Mouse (Mus musculus): ENCODE data around the gene Kri1. TPM values are rescaled to one million over a fixed set of nuclear protein-coding genes. Genes with fewer than 3 reads are reported as not detected.

Gene Kri1
- polyA plus RNA-seq, 2 experiments = 13.7 to 43.2 TPM

DNA sequence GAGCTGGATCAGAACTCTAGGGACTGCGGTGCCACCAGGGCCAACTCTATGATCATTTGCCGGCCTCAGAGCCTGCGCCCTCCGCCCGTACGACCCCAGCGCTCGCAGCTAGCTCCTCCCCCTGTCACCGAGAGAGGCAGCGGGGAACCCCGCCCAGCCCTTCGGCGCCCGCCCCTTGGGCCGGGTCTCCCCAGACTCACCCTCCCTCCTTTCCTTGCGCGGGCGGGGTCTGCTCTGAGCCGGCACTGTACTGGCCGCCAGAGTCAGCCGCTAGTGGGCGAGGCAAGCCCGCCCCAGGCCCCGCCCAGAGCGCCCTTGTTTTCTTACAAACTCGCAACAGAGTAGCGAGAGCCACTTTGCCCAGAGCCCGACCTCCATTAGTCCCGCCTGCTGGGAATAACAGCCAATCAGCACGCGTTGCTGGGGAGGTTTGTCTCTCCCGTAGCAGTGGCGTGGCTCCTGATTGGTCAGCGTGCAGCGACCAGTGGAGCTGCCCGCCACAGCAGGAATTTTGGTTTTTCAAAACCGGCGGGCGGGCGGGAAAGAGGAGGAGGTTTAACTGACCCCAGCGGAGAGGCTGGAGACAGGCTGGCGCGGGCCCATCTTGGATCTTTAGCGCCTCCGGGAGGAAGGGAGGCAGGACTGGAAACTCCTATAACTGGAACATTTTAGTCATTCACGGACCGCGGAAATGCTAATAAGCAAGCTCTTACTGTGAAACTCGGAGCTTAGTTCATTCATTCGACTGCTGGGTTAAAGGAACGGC is 3.4 kb upstream of the Kri1 start, which contains the start of gene Cdkn2d:
Gene Cdkn2d, minus strand, starts transcription at position 386 of the 766 bp plus-strand sequence.
- peak within 1 kb of the TSS; percentile 77 for H3K4me3 ChIP-seq (replicated peaks; ENCODE audit: low read length)
- H3K36me3 ChIP-seq (ENCODE audit: control insufficient read depth, insufficient read depth, low read length) = no peaks in the 10 kb centered on the region
- peak within 1 kb of the TSS; percentile 71 for H3K9ac ChIP-seq (ENCODE audit: low read depth, low read length, severe bottlenecking)
- H3K4me1 ChIP-seq (ENCODE audit: control insufficient read depth, insufficient read depth, low read length) = peaks cover 35% of the 10 kb centered on the region
- WGBS = under 1% methylated on average over 48 of the region's 51 CpGs
- H3K9me3 ChIP-seq (ENCODE audit: control insufficient read depth, low read length) = no peaks in the 10 kb centered on the region
- peak within 1 kb of the TSS; percentile 77 for H3K27ac ChIP-seq (replicated peaks; ENCODE audit: low read depth, low read length)
- peak within 1 kb of the TSS; percentile 70 for H3K4me2 ChIP-seq (replicated peaks; ENCODE audit: low read depth, low read length, severe bottlenecking)
- peak; percentile 100 for DNase-seq (ENCODE audit: low spot score)
- ATAC-seq (ENCODE audit: low FRiP score, low read depth) = peak; percentile 95
- peak; percentile 30; the same call in 1 of the 2 replicates for TF ChIP-seq POLR2A (IDR thresholded peaks at IDR 0.05; ENCODE audit: borderline replicate concordance, extremely low read depth, insufficient read depth, insufficient read length)
- H3K27me3 ChIP-seq (ENCODE audit: control insufficient read depth, insufficient read depth, low read length) = no peaks in the 10 kb centered on the region

DNA sequence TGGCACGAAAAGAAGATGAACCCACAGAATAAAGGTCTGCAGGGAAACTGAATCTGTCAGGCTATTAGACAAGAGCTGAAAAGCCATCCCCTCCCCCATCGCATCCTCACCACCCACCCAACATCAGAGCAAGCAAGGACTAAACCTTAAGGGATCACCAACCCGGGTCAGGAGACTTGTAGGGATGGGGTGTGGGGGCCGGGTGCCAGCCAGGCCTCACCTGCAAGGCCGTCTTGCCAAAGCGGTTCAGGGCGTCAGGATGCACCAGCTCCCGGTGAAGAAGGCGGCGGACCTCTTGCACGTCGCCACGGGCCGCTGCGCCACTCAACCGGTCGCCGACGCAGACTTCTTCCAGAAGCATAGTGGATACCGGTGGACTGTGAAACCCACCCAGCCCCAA is 2.8 kb upstream of the Kri1 start:
- H3K9me3 ChIP-seq (ENCODE audit: control insufficient read depth, low read length) = no peaks in the 10 kb centered on the region
- H3K36me3 ChIP-seq (ENCODE audit: control insufficient read depth, insufficient read depth, low read length) = 0 out of 2 replicates have a peak, but pooled peaks cover 2% of the 10 kb centered on the region
- peak overlapping the region; percentile 71 for H3K9ac ChIP-seq (ENCODE audit: low read depth, low read length, severe bottlenecking)
- H3K4me3 ChIP-seq (replicated peaks; ENCODE audit: low read length) = peak overlapping the region; percentile 77
- no peaks in the 10 kb centered on the region for H3K27me3 ChIP-seq (ENCODE audit: control insufficient read depth, insufficient read depth, low read length)
- peaks cover 33% of the 10 kb centered on the region for H3K4me1 ChIP-seq (ENCODE audit: control insufficient read depth, insufficient read depth, low read length)
- ATAC-seq (ENCODE audit: low FRiP score, low read depth) = no peak
- H3K27ac ChIP-seq (replicated peaks; ENCODE audit: low read depth, low read length) = peak overlapping the region; percentile 61
- DNase-seq (ENCODE audit: low spot score) = peak; percentile 31
- TF ChIP-seq POLR2A (IDR thresholded peaks at IDR 0.05; ENCODE audit: borderline replicate concordance, extremely low read depth, insufficient read depth, insufficient read length) = no peak
- peak overlapping the region; percentile 70 for H3K4me2 ChIP-seq (replicated peaks; ENCODE audit: low read depth, low read length, severe bottlenecking)
- WGBS = under 1% methylated on average over 17 of the region's 20 CpGs

DNA sequence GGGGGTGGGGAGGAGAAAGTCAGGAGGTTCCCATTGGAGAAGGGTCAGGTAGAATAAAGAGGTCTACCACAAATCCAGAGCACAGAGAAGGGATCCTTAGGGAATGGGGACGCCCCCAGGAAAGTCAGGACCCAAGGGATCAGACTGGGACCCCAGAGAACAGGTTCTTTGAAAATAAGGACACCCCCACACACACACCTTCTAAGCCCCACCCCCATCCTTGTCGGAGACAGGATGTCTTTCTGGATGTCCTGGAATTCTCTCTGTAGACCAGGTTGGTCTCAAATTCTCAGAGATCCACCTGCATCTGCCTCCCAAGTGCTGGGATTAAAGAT is 1.5 kb upstream of the Kri1 start:
- Histone ChIP-seq H3K27me3 (ENCODE audit: control insufficient read depth, insufficient read depth, low read length) (no peaks in the 10 kb centered on the region), H3K27ac (replicated peaks; ENCODE audit: low read depth, low read length) (no peak overlapping the region), H3K4me2 (replicated peaks; ENCODE audit: low read depth, low read length, severe bottlenecking) (peak overlapping the region; percentile 70; the same call in 1 of the 2 replicates), H3K4me1 (ENCODE audit: control insufficient read depth, insufficient read depth, low read length) (peaks cover 29% of the 10 kb centered on the region), H3K9me3 (ENCODE audit: control insufficient read depth, low read length) (no peaks in the 10 kb centered on the region), H3K4me3 (replicated peaks; ENCODE audit: low read length) (peak overlapping the region; percentile 77; the same call in 1 of the 2 replicates), H3K9ac (ENCODE audit: low read depth, low read length, severe bottlenecking) (no peak overlapping the region), H3K36me3 (ENCODE audit: control insufficient read depth, insufficient read depth, low read length) (peaks cover 14% of the 10 kb centered on the region; the same call in 1 of the 2 replicates)
- ATAC-seq (ENCODE audit: low FRiP score, low read depth) (no peak), DNase-seq (ENCODE audit: low spot score) (no peak)
- 74% methylated on average over 2 of the region's 2 CpGs for WGBS
- TF ChIP-seq POLR2A (IDR thresholded peaks at IDR 0.05; ENCODE audit: borderline replicate concordance, extremely low read depth, insufficient read depth, insufficient read length) = no peak

DNA sequence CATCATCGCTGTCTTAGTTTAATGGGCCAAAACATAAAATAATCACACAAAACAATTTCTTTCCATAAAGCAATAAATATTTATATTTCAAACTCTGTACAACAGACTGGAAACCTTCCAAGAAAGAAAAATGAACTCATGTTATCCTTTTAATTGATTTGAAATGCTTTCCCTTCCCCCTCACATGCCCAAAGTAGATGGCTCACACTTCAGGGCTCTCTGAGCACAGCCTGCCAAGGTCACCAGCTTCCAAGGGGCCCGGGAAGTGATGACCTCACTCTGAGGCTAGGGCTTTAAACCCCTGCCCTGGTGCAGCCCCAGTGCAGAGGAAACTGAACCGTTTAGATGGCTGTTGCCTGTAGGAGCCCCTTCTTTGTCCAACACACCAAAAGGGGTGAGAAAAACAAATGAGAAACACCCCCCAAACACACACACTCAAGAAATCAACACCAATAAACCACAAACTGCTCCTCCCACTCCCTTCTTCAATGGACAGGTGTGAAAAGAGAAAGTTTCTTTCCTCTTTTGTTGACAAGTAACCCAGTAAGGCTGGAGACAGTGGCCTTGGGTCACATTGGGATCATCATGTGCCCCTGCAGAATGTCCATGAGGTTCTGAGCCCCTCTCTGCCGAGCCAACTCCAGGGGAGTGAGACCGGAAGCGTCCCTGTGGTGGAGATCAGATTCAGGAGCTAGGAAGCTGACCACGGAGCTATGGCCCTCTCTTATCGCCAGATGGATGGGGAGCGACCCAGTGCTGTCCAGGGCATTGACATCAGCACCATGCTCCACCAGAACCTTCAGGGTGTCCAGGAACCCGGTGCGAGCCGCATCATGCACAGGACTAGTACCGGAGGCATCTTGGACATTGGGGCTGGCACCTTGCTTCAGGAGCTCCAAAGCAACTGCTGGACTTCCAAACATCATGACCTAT is 901 bp upstream of the Kri1 start:
- peak overlapping the region; percentile 85 for H3K4me2 ChIP-seq (replicated peaks; ENCODE audit: low read depth, low read length, severe bottlenecking)
- WGBS = 75% methylated on average over 13 of the region's 13 CpGs
- no peak for ATAC-seq (ENCODE audit: low FRiP score, low read depth)
- peak overlapping the region; percentile 83 for H3K4me3 ChIP-seq (replicated peaks; ENCODE audit: low read length)
- peaks cover 29% of the 10 kb centered on the region for H3K4me1 ChIP-seq (ENCODE audit: control insufficient read depth, insufficient read depth, low read length)
- no peaks in the 10 kb centered on the region for H3K27me3 ChIP-seq (ENCODE audit: control insufficient read depth, insufficient read depth, low read length)
- peaks cover 19% of the 10 kb centered on the region for H3K36me3 ChIP-seq (ENCODE audit: control insufficient read depth, insufficient read depth, low read length)
- peak overlapping the region; percentile 78 for H3K27ac ChIP-seq (replicated peaks; ENCODE audit: low read depth, low read length)
- peak; percentile 8 for DNase-seq (ENCODE audit: low spot score)
- H3K9me3 ChIP-seq (ENCODE audit: control insufficient read depth, low read length) = no peaks in the 10 kb centered on the region
- TF ChIP-seq POLR2A (IDR thresholded peaks at IDR 0.05; ENCODE audit: borderline replicate concordance, extremely low read depth, insufficient read depth, insufficient read length) = no peak
- no peak overlapping the region; the same call in 1 of the 2 replicates for H3K9ac ChIP-seq (ENCODE audit: low read depth, low read length, severe bottlenecking)

DNA sequence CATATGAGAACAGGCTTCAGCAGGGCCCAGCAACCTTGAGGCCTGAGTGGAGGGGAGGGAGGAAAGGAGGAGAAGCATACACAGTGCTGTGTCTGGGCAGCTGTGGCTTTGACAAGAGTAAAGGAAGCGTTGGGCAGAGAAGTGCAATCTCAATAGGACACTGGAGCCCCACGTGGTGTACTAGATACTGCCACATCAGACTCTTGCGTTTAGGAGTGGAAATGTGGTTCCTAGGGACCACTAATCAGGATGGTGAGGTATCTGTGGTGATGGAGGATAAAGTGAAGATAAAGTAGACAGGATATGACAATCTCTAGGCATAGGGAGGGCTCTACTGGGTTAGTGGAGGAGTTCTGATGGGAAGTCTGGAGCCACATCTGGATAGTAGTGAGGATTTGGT is 1.0 kb downstream of the Kri1 start:
- TF ChIP-seq POLR2A (IDR thresholded peaks at IDR 0.05; ENCODE audit: borderline replicate concordance, extremely low read depth, insufficient read depth, insufficient read length) = no peak
- no peak for DNase-seq (ENCODE audit: low spot score)
- no peaks in the 10 kb centered on the region for H3K9me3 ChIP-seq (ENCODE audit: control insufficient read depth, low read length)
- H3K4me3 ChIP-seq (replicated peaks; ENCODE audit: low read length) = peak overlapping the region; percentile 83
- ATAC-seq (ENCODE audit: low FRiP score, low read depth) = no peak
- H3K27ac ChIP-seq (replicated peaks; ENCODE audit: low read depth, low read length) = no peak overlapping the region
- 60% methylated on average over 3 of the region's 3 CpGs for whole genome bisulfite sequencing
- no peaks in the 10 kb centered on the region for H3K27me3 ChIP-seq (ENCODE audit: control insufficient read depth, insufficient read depth, low read length)
- H3K36me3 ChIP-seq (ENCODE audit: control insufficient read depth, insufficient read depth, low read length) = peaks cover 31% of the 10 kb centered on the region
- peak overlapping the region; percentile 67 for H3K9ac ChIP-seq (ENCODE audit: low read depth, low read length, severe bottlenecking)
- H3K4me2 ChIP-seq (replicated peaks; ENCODE audit: low read depth, low read length, severe bottlenecking) = peak overlapping the region; percentile 85
- peaks cover 29% of the 10 kb centered on the region for H3K4me1 ChIP-seq (ENCODE audit: control insufficient read depth, insufficient read depth, low read length)

All from limb, embryonic 14.5 days (tissue).